Mouse (Mus musculus) midbrain, embryonic 11.5 days (tissue): ENCODE data around the gene Rcor2. TPM values are rescaled to one million over a fixed set of nuclear protein-coding genes. Genes with fewer than 3 reads are reported as not detected.
A peak's percentile ranks its signal among the peaks of the same experiment; 100 is the strongest.

Experiments used
- ATAC-seq: fragments of 200-750 bp; cut with Nextera tagmentation; 2 replicates; pipeline ENCODE4 v1.8.0; 2017; ENCODE audit warnings: moderate TSS enrichment, moderate library complexity; ENCODE audit not compliant: low FRiP score
- DNase-seq: peaks from one replicate; pipeline ENCODE4 v3.0.0; 2015; ENCODE audit warnings: low spot score; ENCODE audit errors: missing footprints
- H3K27ac ChIP-seq: fragments of 300-500 bp; sonication (generic); 2 replicates; pipeline ENCODE4 v1.5.1; 2014; ENCODE audit warnings: low read depth, low read length
- H3K27me3 ChIP-seq: fragments of 300-500 bp; sonication (generic); 2 replicates; pipeline ENCODE4 v1.6.1; 2014; ENCODE audit warnings: mild to moderate bottlenecking, low read length, moderate library complexity, mixed read lengths; ENCODE audit not compliant: control insufficient read depth, insufficient read depth
- H3K36me3 ChIP-seq: fragments of 300-500 bp; sonication (generic); 2 replicates; pipeline ENCODE4 v1.6.1; 2014; ENCODE audit warnings: mild to moderate bottlenecking, low read length, moderate library complexity, mixed read lengths; ENCODE audit not compliant: control insufficient read depth, insufficient read depth
- H3K4me1 ChIP-seq: fragments of 300-500 bp; sonication (generic); 2 replicates; pipeline ENCODE4 v1.6.1; 2014; ENCODE audit warnings: low read length; ENCODE audit not compliant: control insufficient read depth, insufficient read depth
- H3K4me2 ChIP-seq: fragments of 300-500 bp; sonication (generic); 2 replicates; pipeline ENCODE4 v1.6.1; 2014; ENCODE audit warnings: mild to moderate bottlenecking, moderate library complexity
- H3K4me3 ChIP-seq: fragments of 300-500 bp; sonication (generic); 2 replicates; pipeline ENCODE4 v1.5.1; 2014; ENCODE audit warnings: low read depth, low read length
- H3K9ac ChIP-seq: fragments of 300-500 bp; sonication (generic); 2 replicates; pipeline ENCODE4 v1.6.1; 2014; ENCODE audit warnings: low read length
- H3K9me3 ChIP-seq: fragments of 300-500 bp; sonication (generic); 2 replicates; pipeline ENCODE4 v1.6.1; 2016; ENCODE audit warnings: low read length; ENCODE audit not compliant: control insufficient read depth
- WGBS: fragments of 180-500 bp; shearing (Covaris S2); extraction: QIAGEN DNeasy Blood & Tissue Kit; methylation state at CpG from one replicate; pipeline ENCODE4 v1.1.7; 2014; 5-methylcytosine and 5-hydroxymethylcytosine counted together
- polyA plus RNA-seq: library from polyadenylated mRNA; unstranded; fragments of >200 nt; fragmentation: Nextera tagmentation; extraction: Ambion mirVana; gene quantifications from 2 replicates; pipeline ENCODE4 v1.2.1, GENCODE M21; 2014

The Rcor2 gene
- polyA plus RNA-seq, 1 experiment from 2014 or later = 36.9 TPM

GRCm38 (mm10) chr19:7307995-7308770 lies 41.1 kb downstream of the Rcor2 start:
- WGBS = 68% methylated on average over 8 of the region's 8 CpGs
- ATAC-seq (0 out of 2 replicates have a peak, but pooled peaks have one; percentile 19), DNase-seq (peak; percentile 79)
- Histone ChIP-seq H3K4me3 (no peak overlapping the region), H3K4me1 (peaks cover 20% of the 10 kb centered on the region), H3K9ac (no peak overlapping the region), H3K4me2 (no peak overlapping the region), H3K9me3 (no peaks in the 10 kb centered on the region), H3K27ac (no peak overlapping the region), H3K27me3 (no peaks in the 10 kb centered on the region), H3K36me3 (no peaks in the 10 kb centered on the region; the same call in 1 of the 2 replicates)

- Histone ChIP-seq H3K27me3 (no peaks in the 10 kb centered on the region), H3K9me3 (no peaks in the 10 kb centered on the region), H3K4me3 (no peak overlapping the region), H3K4me1 (peaks cover 20% of the 10 kb centered on the region), H3K36me3 (no peaks in the 10 kb centered on the region), H3K27ac (no peak overlapping the region), H3K9ac (no peak overlapping the region), H3K4me2 (no peak overlapping the region)
- 68% methylated on average over 2 of the region's 2 CpGs for WGBS
- DNase-seq (peak; percentile 83), ATAC-seq (no peak)
Observed at GRCm38 (mm10) chr19:7309738-7310330, 42.7 kb downstream of the Rcor2 start.

GRCm38 (mm10) chr19:7310704-7311103 lies 43.6 kb downstream of the Rcor2 start:
- Histone ChIP-seq H3K27ac (no peak overlapping the region), H3K27me3 (no peaks in the 10 kb centered on the region), H3K36me3 (no peaks in the 10 kb centered on the region), H3K4me3 (no peak overlapping the region), H3K9ac (no peak overlapping the region), H3K4me1 (peaks cover 20% of the 10 kb centered on the region), H3K9me3 (no peaks in the 10 kb centered on the region), H3K4me2 (no peak overlapping the region)
- 10% methylated on average over 5 of the region's 5 CpGs for WGBS
- no peak for ATAC-seq
- DNase-seq = peak; percentile 83

GRCm38 (mm10) chr19:7311306-7311705 lies 44.2 kb downstream of the Rcor2 start:
- DNase-seq = peak; percentile 83
- Histone ChIP-seq H3K27ac (no peak overlapping the region), H3K36me3 (no peaks in the 10 kb centered on the region), H3K4me1 (peaks cover 20% of the 10 kb centered on the region), H3K27me3 (no peaks in the 10 kb centered on the region), H3K9me3 (no peaks in the 10 kb centered on the region), H3K4me3 (no peak overlapping the region), H3K9ac (no peak overlapping the region), H3K4me2 (no peak overlapping the region)
- 39% methylated on average over 10 of the region's 10 CpGs for WGBS
- no peak for ATAC-seq

GRCm38 (mm10) chr19:7313660-7314059 lies 46.5 kb downstream of the Rcor2 start:
- Histone ChIP-seq H3K4me3 (no peak overlapping the region), H3K36me3 (no peaks in the 10 kb centered on the region), H3K9me3 (no peaks in the 10 kb centered on the region), H3K27me3 (no peaks in the 10 kb centered on the region), H3K4me1 (peaks cover 13% of the 10 kb centered on the region), H3K27ac (no peak overlapping the region), H3K4me2 (no peak overlapping the region), H3K9ac (no peak overlapping the region)
- 88% methylated on average over 2 of the region's 2 CpGs for WGBS
- ATAC-seq = no peak
- peak; percentile 10 for DNase-seq

GRCm38 (mm10) chr19:7314976-7315586 lies 48.0 kb downstream of the Rcor2 start:
- peak; percentile 12 for DNase-seq
- 93% methylated on average over 8 of the region's 8 CpGs for WGBS

GRCm38 (mm10) chr19:7315587-7315984 lies 48.5 kb downstream of the Rcor2 start:
- Histone ChIP-seq H3K9ac (no peak overlapping the region), H3K4me1 (peaks cover 10% of the 10 kb centered on the region), H3K9me3 (no peaks in the 10 kb centered on the region), H3K27ac (no peak overlapping the region), H3K27me3 (no peaks in the 10 kb centered on the region), H3K4me2 (no peak overlapping the region), H3K36me3 (no peaks in the 10 kb centered on the region), H3K4me3 (no peak overlapping the region)
- WGBS = 90% methylated on average over 4 of the region's 4 CpGs
- no peak for ATAC-seq
- peak; percentile 2 for DNase-seq

More at GRCm38 (mm10) chr19:7314976-7315586, 48.0 kb downstream of the Rcor2 start:
- Histone ChIP-seq H3K9me3 (no peaks in the 10 kb centered on the region), H3K4me3 (no peak overlapping the region), H3K27ac (no peak overlapping the region), H3K4me1 (peaks cover 11% of the 10 kb centered on the region), H3K4me2 (no peak overlapping the region), H3K36me3 (no peaks in the 10 kb centered on the region), H3K9ac (no peak overlapping the region), H3K27me3 (no peaks in the 10 kb centered on the region)
- no peak for ATAC-seq

GRCm38 (mm10) chr19:7316822-7317221 lies 49.7 kb downstream of the Rcor2 start:
- H3K36me3 ChIP-seq = no peaks in the 10 kb centered on the region
- H3K9ac ChIP-seq = no peak overlapping the region
- no peaks in the 10 kb centered on the region for H3K9me3 ChIP-seq
- H3K4me1 ChIP-seq = no peaks in the 10 kb centered on the region; the same call in 1 of the 2 replicates
- no peak overlapping the region for H3K4me2 ChIP-seq
- no peak overlapping the region for H3K27ac ChIP-seq
- no peak for DNase-seq
- H3K4me3 ChIP-seq = no peak overlapping the region
- no peak for ATAC-seq
- 86% methylated on average over 4 of the region's 4 CpGs for WGBS
- H3K27me3 ChIP-seq = no peaks in the 10 kb centered on the region

- Histone ChIP-seq H3K4me1 (no peaks in the 10 kb centered on the region), H3K27me3 (no peaks in the 10 kb centered on the region), H3K9me3 (no peaks in the 10 kb centered on the region), H3K4me3 (no peak overlapping the region), H3K27ac (no peak overlapping the region), H3K9ac (no peak overlapping the region), H3K36me3 (no peaks in the 10 kb centered on the region), H3K4me2 (no peak overlapping the region)
- WGBS = 92% methylated on average over 4 of the region's 4 CpGs
- DNase-seq (no peak), ATAC-seq (no peak)
Observed at GRCm38 (mm10) chr19:7317716-7318115, 50.6 kb downstream of the Rcor2 start.
